Mouse (Mus musculus): ENCODE data around the gene 1700018G05Rik. TPM values are rescaled to one million over a fixed set of nuclear protein-coding genes. Genes with fewer than 3 reads are reported as not detected.
"Not testable (repeated sequence)": the region's sequence is repeated elsewhere in the genome, so short reads cannot be mapped to it uniquely, and the experiment has no call there.

1700018G05Rik gene
- polyA plus RNA-seq (2015; fragmentation: Nextera tagmentation; extraction: Ambion mirVana) = not detected in 2 replicates

GRCm38 (mm10) chrX:102928072-102928471, at the start of gene 1700018G05Rik:
1700018G05Rik (plus strand) TSS chrX:102928372.
- not testable (repeated sequence) for H3K9ac ChIP-seq (ENCODE audit: low read length); H3K27ac ChIP-seq (ENCODE audit: low read length); H3K36me3 ChIP-seq (ENCODE audit: control insufficient read depth, insufficient read depth, low read length); H3K4me3 ChIP-seq (replicated peaks; ENCODE audit: low read length); H3K9me3 ChIP-seq (replicated peaks; ENCODE audit: control insufficient read depth, low read length); H3K27me3 ChIP-seq (ENCODE audit: control insufficient read depth, insufficient read depth, low read length); H3K4me1 ChIP-seq (ENCODE audit: control insufficient read depth, insufficient read depth, low read length); ATAC-seq (ENCODE audit: insufficient read depth, low FRiP score); H3K4me2 ChIP-seq (ENCODE audit: low read depth, low read length)
- 94% methylated on average over 6 of the region's 6 CpGs for WGBS

DNA sequence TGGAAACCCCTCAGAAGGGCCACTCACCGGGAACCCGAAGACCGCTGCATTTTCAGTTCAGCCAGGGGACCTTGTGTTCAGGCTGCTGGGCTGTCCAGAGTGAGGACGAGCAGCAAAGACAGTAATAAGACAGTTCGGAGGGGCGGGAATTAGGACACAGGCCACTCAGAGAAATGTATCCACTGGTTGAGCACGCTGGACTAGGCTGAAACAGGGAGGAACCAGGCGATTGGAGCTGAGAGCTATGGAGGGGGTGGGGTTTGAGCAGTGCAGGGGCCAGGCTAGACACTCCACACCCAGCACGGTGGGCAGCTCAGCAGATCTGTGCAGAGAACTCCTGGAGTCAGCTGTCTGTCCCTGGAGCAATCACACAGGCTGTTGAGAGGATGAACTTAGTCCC, 19.6 kb upstream of the 1700018G05Rik start, which contains the start of the genes Dmrtc1a and 1700011M02Rik:
Dmrtc1a (minus strand) TSS at position 101 of the 400 bp plus-strand sequence.
1700011M02Rik (plus strand) TSS at position 319 of the 400 bp plus-strand sequence.
- not testable (repeated sequence) for H3K27ac ChIP-seq (ENCODE audit: low read length); H3K27me3 ChIP-seq (ENCODE audit: control insufficient read depth, insufficient read depth, low read length); H3K36me3 ChIP-seq (ENCODE audit: control insufficient read depth, insufficient read depth, low read length); H3K9ac ChIP-seq (ENCODE audit: low read length); H3K9me3 ChIP-seq (replicated peaks; ENCODE audit: control insufficient read depth, low read length); ATAC-seq (ENCODE audit: insufficient read depth, low FRiP score); H3K4me2 ChIP-seq (ENCODE audit: low read depth, low read length); H3K4me1 ChIP-seq (ENCODE audit: control insufficient read depth, insufficient read depth, low read length); H3K4me3 ChIP-seq (replicated peaks; ENCODE audit: low read length)
- WGBS = 87% methylated on average over 6 of the region's 9 CpGs

GRCm38 (mm10) chrX:102914823-102915222, 13.3 kb upstream of the 1700018G05Rik start:
- H3K9me3 ChIP-seq (replicated peaks; ENCODE audit: control insufficient read depth, low read length); H3K4me1 ChIP-seq (ENCODE audit: control insufficient read depth, insufficient read depth, low read length); H3K27me3 ChIP-seq (ENCODE audit: control insufficient read depth, insufficient read depth, low read length); H3K4me2 ChIP-seq (ENCODE audit: low read depth, low read length); H3K27ac ChIP-seq (ENCODE audit: low read length); ATAC-seq (ENCODE audit: insufficient read depth, low FRiP score); H3K4me3 ChIP-seq (replicated peaks; ENCODE audit: low read length); H3K9ac ChIP-seq (ENCODE audit: low read length); H3K36me3 ChIP-seq (ENCODE audit: control insufficient read depth, insufficient read depth, low read length): not testable (repeated sequence)
- WGBS = 67% methylated on average over 1 of the region's 1 CpGs

- not testable (repeated sequence) for H3K4me1 ChIP-seq (ENCODE audit: control insufficient read depth, insufficient read depth, low read length); H3K9me3 ChIP-seq (replicated peaks; ENCODE audit: control insufficient read depth, low read length); H3K9ac ChIP-seq (ENCODE audit: low read length); H3K4me2 ChIP-seq (ENCODE audit: low read depth, low read length); H3K27me3 ChIP-seq (ENCODE audit: control insufficient read depth, insufficient read depth, low read length); ATAC-seq (ENCODE audit: insufficient read depth, low FRiP score); H3K4me3 ChIP-seq (replicated peaks; ENCODE audit: low read length); H3K36me3 ChIP-seq (ENCODE audit: control insufficient read depth, insufficient read depth, low read length); H3K27ac ChIP-seq (ENCODE audit: low read length)
- 32% methylated on average over 4 of the region's 4 CpGs for WGBS
Observed at GRCm38 (mm10) chrX:102926707-102927106, 1.5 kb upstream of the 1700018G05Rik start.

DNA sequence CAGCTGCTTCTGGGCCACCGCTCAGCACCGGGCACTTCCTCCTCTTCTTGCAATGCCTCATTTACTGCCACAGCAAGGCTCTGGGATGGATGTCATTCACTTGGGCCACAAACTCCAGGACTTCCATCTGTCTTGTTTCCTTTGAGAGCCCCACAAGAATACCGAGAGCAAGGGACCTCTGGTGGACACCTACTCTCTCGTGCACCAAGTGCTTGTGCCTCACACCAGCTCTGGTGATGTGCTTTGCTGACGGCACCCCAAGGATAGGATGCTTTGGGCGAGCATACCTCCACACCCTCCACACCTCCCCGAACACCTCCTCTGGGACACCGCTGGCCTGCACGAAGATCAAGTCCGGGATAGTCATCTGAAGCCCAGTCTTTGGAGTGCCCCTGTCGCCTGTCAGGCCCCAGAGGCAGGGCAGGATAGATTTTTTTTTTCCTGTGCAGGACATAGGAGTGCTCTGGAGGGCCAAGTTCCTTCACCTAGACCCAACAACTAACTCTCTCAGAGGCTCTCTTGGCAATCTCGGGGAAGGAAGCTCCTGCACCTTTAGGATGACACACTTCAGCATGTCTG, 4.9 kb downstream of the 1700018G05Rik start:
- Histone ChIP-seq H3K9ac (ENCODE audit: low read length) (peak overlapping the region; percentile 75), H3K27ac (ENCODE audit: low read length) (no peak overlapping the region), H3K4me2 (ENCODE audit: low read depth, low read length) (peak overlapping the region; percentile 68), H3K36me3 (ENCODE audit: control insufficient read depth, insufficient read depth, low read length) (no peaks in the 10 kb centered on the region), H3K27me3 (ENCODE audit: control insufficient read depth, insufficient read depth, low read length) (peaks cover 5% of the 10 kb centered on the region; the same call in 1 of the 2 replicates), H3K9me3 (replicated peaks; ENCODE audit: control insufficient read depth, low read length) (no peaks in the 10 kb centered on the region), H3K4me1 (ENCODE audit: control insufficient read depth, insufficient read depth, low read length) (no peaks in the 10 kb centered on the region), H3K4me3 (replicated peaks; ENCODE audit: low read length) (peak overlapping the region; percentile 56)
- no peak for ATAC-seq (ENCODE audit: insufficient read depth, low FRiP score)
- WGBS = 48% methylated on average over 12 of the region's 12 CpGs

DNA sequence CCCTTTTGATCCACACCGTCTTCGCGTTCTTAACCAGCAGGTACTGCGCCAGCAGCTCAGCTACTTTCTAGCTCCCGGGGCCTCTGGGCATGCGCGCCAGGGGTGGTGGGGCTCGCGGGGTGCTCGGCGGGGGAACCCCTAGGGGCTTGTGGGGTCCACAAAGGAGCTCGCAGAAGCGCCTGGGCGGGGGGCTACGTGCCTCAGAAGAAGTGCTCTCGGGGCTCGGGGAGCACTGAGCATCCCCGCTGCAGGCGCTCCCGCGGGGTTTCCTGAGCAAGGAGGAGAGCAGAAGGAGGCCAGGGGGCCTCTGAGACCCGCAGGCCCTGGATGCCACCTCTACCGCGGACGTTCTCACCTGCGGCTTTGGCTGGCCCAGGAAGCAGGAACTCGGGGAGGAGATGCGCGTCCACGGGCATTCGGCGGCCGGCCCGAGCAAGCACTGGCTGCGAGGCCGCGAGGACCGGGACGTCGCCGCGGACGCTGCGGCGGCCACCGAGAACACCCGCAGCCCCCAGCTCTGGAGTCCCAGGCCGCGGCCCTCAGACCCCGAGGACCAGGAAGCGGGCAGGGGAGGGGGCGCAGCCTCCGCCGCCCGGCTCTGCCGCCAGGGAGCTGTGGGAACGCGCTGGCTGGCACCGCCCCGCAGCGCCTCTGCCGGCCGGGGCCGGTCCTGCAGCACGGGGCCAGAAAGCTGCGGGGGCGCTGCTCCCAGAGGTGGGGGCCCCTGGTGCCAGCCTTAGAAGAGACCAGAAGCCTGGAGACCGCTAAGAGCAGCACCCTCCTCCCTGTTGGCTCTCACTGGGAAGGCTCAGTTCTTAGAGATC, 5.6 kb downstream of the 1700018G05Rik start:
- Histone ChIP-seq H3K27ac (ENCODE audit: low read length) (no peak overlapping the region), H3K9ac (ENCODE audit: low read length) (peak overlapping the region; percentile 75), H3K27me3 (ENCODE audit: control insufficient read depth, insufficient read depth, low read length) (peaks cover 5% of the 10 kb centered on the region; the same call in 1 of the 2 replicates), H3K9me3 (replicated peaks; ENCODE audit: control insufficient read depth, low read length) (no peaks in the 10 kb centered on the region), H3K36me3 (ENCODE audit: control insufficient read depth, insufficient read depth, low read length) (no peaks in the 10 kb centered on the region), H3K4me1 (ENCODE audit: control insufficient read depth, insufficient read depth, low read length) (no peaks in the 10 kb centered on the region), H3K4me2 (ENCODE audit: low read depth, low read length) (peak overlapping the region; percentile 68), H3K4me3 (replicated peaks; ENCODE audit: low read length) (peak overlapping the region; percentile 56)
- ATAC-seq (ENCODE audit: insufficient read depth, low FRiP score) = peak; percentile 17; the same call in 1 of the 2 replicates
- WGBS = 22% methylated on average over 46 of the region's 68 CpGs

GRCm38 (mm10) chrX:102934395-102934764, 6.2 kb downstream of the 1700018G05Rik start:
- Histone ChIP-seq H3K9ac (ENCODE audit: low read length) (no peak overlapping the region), H3K4me1 (ENCODE audit: control insufficient read depth, insufficient read depth, low read length) (no peaks in the 10 kb centered on the region), H3K9me3 (replicated peaks; ENCODE audit: control insufficient read depth, low read length) (no peaks in the 10 kb centered on the region), H3K36me3 (ENCODE audit: control insufficient read depth, insufficient read depth, low read length) (no peaks in the 10 kb centered on the region), H3K27ac (ENCODE audit: low read length) (no peak overlapping the region), H3K27me3 (ENCODE audit: control insufficient read depth, insufficient read depth, low read length) (peaks cover 5% of the 10 kb centered on the region; the same call in 1 of the 2 replicates), H3K4me2 (ENCODE audit: low read depth, low read length) (peak overlapping the region; percentile 68), H3K4me3 (replicated peaks; ENCODE audit: low read length) (peak overlapping the region; percentile 56; the same call in 1 of the 2 replicates)
- no peak for ATAC-seq (ENCODE audit: insufficient read depth, low FRiP score)
- WGBS = 59% methylated on average over 8 of the region's 8 CpGs

GRCm38 (mm10) chrX:102936743-102937142, 8.6 kb downstream of the 1700018G05Rik start:
- no peak for ATAC-seq (ENCODE audit: insufficient read depth, low FRiP score)
- Histone ChIP-seq H3K4me1 (ENCODE audit: control insufficient read depth, insufficient read depth, low read length) (no peaks in the 10 kb centered on the region), H3K4me3 (replicated peaks; ENCODE audit: low read length) (no peak overlapping the region), H3K27ac (ENCODE audit: low read length) (no peak overlapping the region), H3K36me3 (ENCODE audit: control insufficient read depth, insufficient read depth, low read length) (no peaks in the 10 kb centered on the region), H3K9ac (ENCODE audit: low read length) (no peak overlapping the region), H3K9me3 (replicated peaks; ENCODE audit: control insufficient read depth, low read length) (no peaks in the 10 kb centered on the region), H3K4me2 (ENCODE audit: low read depth, low read length) (no peak overlapping the region), H3K27me3 (ENCODE audit: control insufficient read depth, insufficient read depth, low read length) (peaks cover 5% of the 10 kb centered on the region; the same call in 1 of the 2 replicates)
- 52% methylated on average over 5 of the region's 5 CpGs for WGBS

GRCm38 (mm10) chrX:102950136-102950535, 22.0 kb downstream of the 1700018G05Rik start:
- not testable (repeated sequence) for H3K27me3 ChIP-seq (ENCODE audit: control insufficient read depth, insufficient read depth, low read length); H3K27ac ChIP-seq (ENCODE audit: low read length); ATAC-seq (ENCODE audit: insufficient read depth, low FRiP score); H3K9ac ChIP-seq (ENCODE audit: low read length); H3K9me3 ChIP-seq (replicated peaks; ENCODE audit: control insufficient read depth, low read length); H3K36me3 ChIP-seq (ENCODE audit: control insufficient read depth, insufficient read depth, low read length); H3K4me1 ChIP-seq (ENCODE audit: control insufficient read depth, insufficient read depth, low read length); H3K4me2 ChIP-seq (ENCODE audit: low read depth, low read length); H3K4me3 ChIP-seq (replicated peaks; ENCODE audit: low read length)
- WGBS = 88% methylated on average over 11 of the region's 11 CpGs

Data from stomach, embryonic 16.5 days (tissue).